Mouse (Mus musculus): ENCODE measurements at regions not wholly inside any gene's neighbourhood (a gene's known extent, or its start where the extent isn't known, plus 50 kb on each side); places are given as distances from the start of the nearest gene placed in this dataset.
"Not testable (repeated sequence)": the region's sequence is repeated elsewhere in the genome, so short reads cannot be mapped to it uniquely, and the experiment has no call there.

GRCm38 (mm10) chr17:74138517-74138916, 90.8 kb upstream of the Srd5a2 start:
- not testable (repeated sequence) for H3K36me3 ChIP-seq; ATAC-seq (ENCODE audit: insufficient number of reproducible peaks, insufficient read depth, low FRiP score, low TSS enrichment, low read depth); H3K4me3 ChIP-seq (replicated peaks); H3K4me2 ChIP-seq; H3K27ac ChIP-seq; H3K4me1 ChIP-seq (replicated peaks); H3K9me3 ChIP-seq; H3K27me3 ChIP-seq; H3K9ac ChIP-seq (replicated peaks)
- WGBS: 96% methylated on average over 5 of the region's 5 CpGs

DNA sequence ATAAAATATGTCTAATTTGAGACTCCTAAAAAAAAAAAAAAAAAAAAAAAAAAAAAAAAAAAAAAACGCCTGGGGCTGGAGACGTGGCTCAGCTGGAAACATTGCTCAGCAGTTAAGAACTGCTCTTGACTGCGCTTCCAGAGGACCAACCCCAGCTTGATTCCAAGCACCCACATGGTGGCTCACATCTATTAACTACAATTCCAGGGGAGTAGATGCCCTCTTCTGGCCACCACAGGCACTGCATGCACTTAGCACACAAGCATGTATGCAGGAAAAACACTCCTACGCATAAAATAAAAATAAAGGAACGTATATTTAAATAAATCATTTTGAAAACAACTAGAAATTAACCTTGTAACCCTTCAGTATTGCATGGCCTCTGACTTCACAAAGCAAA, 87.3 kb upstream of the Srd5a2 start:
- H3K4me1 ChIP-seq (replicated peaks): 0 out of 2 replicates have a peak, but pooled peaks cover 2% of the 10 kb centered on the region
- 86% methylated on average over 5 of the region's 5 CpGs for WGBS
- H3K27me3 ChIP-seq: no peaks in the 10 kb centered on the region
- H3K36me3 ChIP-seq: no peaks in the 10 kb centered on the region
- no peak overlapping the region for H3K4me2 ChIP-seq
- H3K9me3 ChIP-seq: no peaks in the 10 kb centered on the region
- no peak overlapping the region for H3K9ac ChIP-seq (replicated peaks)
- H3K27ac ChIP-seq: no peak overlapping the region
- H3K4me3 ChIP-seq (replicated peaks): no peak overlapping the region
- ATAC-seq (ENCODE audit: insufficient number of reproducible peaks, insufficient read depth, low FRiP score, low TSS enrichment, low read depth): no peak

DNA sequence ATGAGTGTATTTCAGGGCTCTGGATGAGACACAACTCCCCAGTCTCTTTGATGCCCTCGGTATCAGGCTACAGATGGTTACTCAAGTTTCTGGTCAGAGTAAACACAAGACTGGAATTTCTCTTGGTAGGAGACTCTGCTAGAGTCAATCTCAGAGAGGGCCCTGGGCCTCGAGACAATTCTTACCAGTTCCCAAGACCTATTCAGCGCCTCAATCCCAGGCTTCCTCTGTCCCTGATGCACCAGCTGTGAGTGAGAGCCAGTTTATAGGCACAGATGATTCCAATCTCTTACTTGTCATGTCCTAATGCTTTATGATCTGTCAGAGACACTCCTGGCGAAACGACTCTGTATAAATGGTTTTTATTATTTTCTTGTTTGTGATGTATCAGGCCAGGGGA, 83.8 kb upstream of the Srd5a2 start:
- Histone ChIP-seq H3K9ac (replicated peaks) (no peak overlapping the region), H3K4me3 (replicated peaks) (no peak overlapping the region), H3K36me3 (no peaks in the 10 kb centered on the region), H3K4me1 (replicated peaks) (0 out of 2 replicates have a peak, but pooled peaks cover 2% of the 10 kb centered on the region), H3K27ac (no peak overlapping the region), H3K4me2 (no peak overlapping the region), H3K27me3 (no peaks in the 10 kb centered on the region), H3K9me3 (no peaks in the 10 kb centered on the region)
- ATAC-seq (ENCODE audit: insufficient number of reproducible peaks, insufficient read depth, low FRiP score, low TSS enrichment, low read depth): peak; percentile 37; the same call in 1 of the 2 replicates
- WGBS: 31% methylated on average over 5 of the region's 5 CpGs

DNA sequence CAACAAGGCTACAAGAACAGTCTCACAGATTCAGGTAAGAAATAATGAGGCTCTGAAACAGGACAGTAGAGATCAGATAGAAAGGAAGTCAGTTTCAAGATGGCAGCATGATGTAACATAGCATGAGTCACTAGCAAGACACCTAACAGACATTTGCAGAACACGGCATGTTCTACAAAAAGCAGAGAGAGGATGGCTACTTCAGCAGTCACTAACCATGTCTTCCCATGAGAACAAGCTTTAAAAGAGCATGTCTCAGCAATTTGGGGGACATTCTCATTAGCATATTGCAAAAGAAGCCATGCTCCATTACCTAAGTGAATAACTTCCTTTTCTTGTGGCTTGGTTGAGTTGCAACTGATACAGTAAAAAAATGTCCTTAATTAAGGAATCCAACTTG, 75.2 kb upstream of the Srd5a2 start:
- no peak overlapping the region for H3K4me2 ChIP-seq
- ATAC-seq (ENCODE audit: insufficient number of reproducible peaks, insufficient read depth, low FRiP score, low TSS enrichment, low read depth): no peak
- no peaks in the 10 kb centered on the region for H3K27me3 ChIP-seq
- H3K9me3 ChIP-seq: no peaks in the 10 kb centered on the region
- H3K9ac ChIP-seq (replicated peaks): no peak overlapping the region
- no peak overlapping the region for H3K27ac ChIP-seq
- no peaks in the 10 kb centered on the region for H3K36me3 ChIP-seq
- whole genome bisulfite sequencing: 92% methylated on average over 1 of the region's 1 CpGs
- no peaks in the 10 kb centered on the region for H3K4me1 ChIP-seq (replicated peaks)
- no peak overlapping the region for H3K4me3 ChIP-seq (replicated peaks)

DNA sequence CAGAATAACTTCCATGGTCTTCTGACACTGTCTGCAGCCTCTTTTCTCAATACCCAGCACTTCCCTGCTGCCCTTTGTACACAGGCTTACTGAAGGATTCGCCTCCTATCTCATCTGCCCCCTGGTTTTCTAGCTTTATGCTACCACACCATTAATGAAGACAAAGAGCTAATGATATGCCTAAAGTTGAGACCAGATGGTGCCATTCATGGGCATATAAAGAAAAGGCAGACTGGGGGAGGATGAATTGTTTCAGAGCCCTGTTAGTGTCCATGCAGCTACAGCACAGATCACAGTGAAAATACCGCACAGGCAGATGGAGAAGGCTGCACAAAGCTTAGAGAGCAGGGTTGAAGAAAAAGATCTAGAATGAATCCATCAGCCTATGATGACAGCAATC, 73.3 kb upstream of the Srd5a2 start:
- H3K27ac ChIP-seq: no peak overlapping the region
- H3K9me3 ChIP-seq: no peaks in the 10 kb centered on the region
- ATAC-seq (ENCODE audit: insufficient number of reproducible peaks, insufficient read depth, low FRiP score, low TSS enrichment, low read depth): no peak
- no peak overlapping the region for H3K4me3 ChIP-seq (replicated peaks)
- H3K4me1 ChIP-seq (replicated peaks): no peaks in the 10 kb centered on the region
- H3K9ac ChIP-seq (replicated peaks): no peak overlapping the region
- H3K36me3 ChIP-seq: no peaks in the 10 kb centered on the region
- WGBS: 89% methylated on average over 2 of the region's 2 CpGs
- H3K4me2 ChIP-seq: no peak overlapping the region
- H3K27me3 ChIP-seq: no peaks in the 10 kb centered on the region
